Mouse (Mus musculus): ENCODE measurements around the gene Glt28d2. TPM values are rescaled to one million over a fixed set of nuclear protein-coding genes. Genes with fewer than 3 reads are reported as not detected.

Gene Glt28d2
- polyA plus RNA-seq (2015; fragmentation: Nextera tagmentation; extraction: Ambion mirVana), result 0.27 and 0.39 TPM in 2 replicates

GRCm38 (mm10) chr3:85887239-85887827 is at the start of gene Glt28d2, which contains the start of gene Gm37240:
TSS of gene Glt28d2 (minus strand) at chr3:85887516.
TSS of gene Gm37240 (minus strand) at chr3:85887518.

Other genes starting within 250 kb of the Glt28d2 start
- gene Fam160a1, start 70.2 kb downstream of the Glt28d2 start, polyA plus RNA-seq (2015; fragmentation: Nextera tagmentation; extraction: Ambion mirVana), result 0.36 and 0.46 TPM in 2 replicates
- gene Gm37240, start within 50 bp of the Glt28d2 start, polyA plus RNA-seq (2015; fragmentation: Nextera tagmentation; extraction: Ambion mirVana), result 0.42 and 1.2 TPM in 2 replicates
- gene Sh3d19, start 83.6 kb upstream of the Glt28d2 start, polyA plus RNA-seq (2015; fragmentation: Nextera tagmentation; extraction: Ambion mirVana), result 22.6 and 24.3 TPM in 2 replicates
- not detected in 2 replicates for gene Prss48, start 115.0 kb upstream of the Glt28d2 start, polyA plus RNA-seq (2015; fragmentation: Nextera tagmentation; extraction: Ambion mirVana)